Mouse (Mus musculus) erythroblast, embryonic 14.5 days (primary cell): ENCODE measurements around the gene Nfat5.

ENCODE experiments used
- GATA1 ChIP-seq: IDR thresholded peaks from 2 replicates; pipeline ENCODE4 v1.6.1; 2012; ENCODE audit warnings: low read length, inconsistent platforms, mixed read lengths
- TAL1 ChIP-seq: IDR thresholded peaks from 3 replicates; pipeline ENCODE4 v1.6.1; 2012; ENCODE audit warnings: low read length, inconsistent platforms, mixed read lengths

DNA sequence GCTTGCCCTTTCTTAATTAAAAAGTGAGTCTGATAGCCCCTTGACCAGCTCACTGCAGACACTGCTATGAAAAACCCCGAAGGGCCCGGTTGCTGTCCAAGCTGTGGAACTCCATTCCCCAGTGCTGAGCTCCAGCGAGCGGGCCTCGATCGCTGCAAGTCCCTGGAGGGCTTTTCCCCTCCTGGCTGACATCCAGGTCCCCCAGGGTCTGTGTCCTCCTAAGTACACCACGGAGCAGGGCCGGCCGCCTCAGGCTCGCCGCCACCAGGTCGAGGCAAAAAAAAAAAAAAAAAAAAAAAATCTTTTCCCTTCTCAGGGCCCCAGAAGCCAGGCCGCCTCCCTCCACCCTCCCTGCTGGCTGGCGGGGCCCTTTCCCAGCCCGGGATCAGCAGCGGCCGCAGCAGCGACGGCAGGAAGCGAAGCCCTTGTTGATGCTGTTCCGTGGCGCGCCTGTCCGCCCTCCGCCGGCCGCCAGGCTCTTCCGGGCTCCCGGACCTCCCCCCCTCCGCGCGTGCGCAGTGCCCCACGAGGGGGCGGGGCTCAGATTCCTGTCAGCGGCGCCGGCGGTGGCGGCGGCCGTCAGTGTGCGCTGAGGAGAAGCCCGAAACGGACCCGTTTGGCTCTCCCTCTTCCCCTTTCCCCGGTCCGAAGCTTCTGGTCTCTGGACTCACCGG is at the start of gene Nfat5:
- TF ChIP-seq TAL1 (no peak), GATA1 (no peak)
